Mouse (Mus musculus) A20 (cell line): Measurements from ENCODE around the gene Adgrl3.

Experiments used
- DNase-seq: peaks from one replicate; pipeline ENCODE4 v3.0.0-alpha.2; 2011; ENCODE audit warnings: low read depth, low spot score

Adgrl3 gene

DNA sequence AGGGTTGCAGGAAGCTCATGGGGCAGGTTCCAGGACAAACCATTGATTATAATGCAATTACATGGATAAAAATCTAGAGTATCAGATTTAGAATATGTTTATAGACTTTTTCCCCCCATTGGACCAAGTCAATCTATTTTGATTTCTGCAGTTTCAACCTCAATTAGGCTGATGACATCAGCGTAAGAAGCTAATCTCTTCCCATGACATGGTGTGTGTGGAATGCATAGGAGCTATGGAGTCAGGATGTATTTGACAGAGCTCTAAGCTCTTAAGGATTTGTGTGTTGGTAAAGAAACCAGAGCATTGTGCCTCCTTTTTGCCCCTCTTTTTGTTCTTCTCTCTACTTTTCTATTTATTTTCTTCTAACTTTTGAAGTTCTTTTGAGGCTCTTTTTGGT, 812.1 kb downstream of the Adgrl3 start:
- DNase-seq, result no peak

DNA sequence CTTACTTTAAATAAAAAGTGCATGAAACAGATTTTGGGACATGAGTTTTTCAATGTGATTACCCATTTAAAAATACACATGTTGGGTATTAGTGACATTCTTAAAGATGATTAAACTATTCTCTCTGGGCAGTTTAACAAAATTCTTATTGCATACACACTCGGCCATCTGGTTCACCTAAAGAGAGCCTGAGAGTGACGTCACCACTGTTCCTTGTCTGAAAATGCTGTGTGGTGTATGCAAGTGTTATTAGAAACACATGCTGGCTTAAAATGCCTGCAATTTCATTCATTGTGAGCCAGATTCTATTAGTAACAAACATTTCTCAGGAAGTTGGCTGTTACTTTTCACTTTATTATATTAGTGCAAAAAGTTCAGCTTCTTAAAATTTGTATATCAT, 812.7 kb downstream of the Adgrl3 start:
- DNase-seq, result no peak

DNA sequence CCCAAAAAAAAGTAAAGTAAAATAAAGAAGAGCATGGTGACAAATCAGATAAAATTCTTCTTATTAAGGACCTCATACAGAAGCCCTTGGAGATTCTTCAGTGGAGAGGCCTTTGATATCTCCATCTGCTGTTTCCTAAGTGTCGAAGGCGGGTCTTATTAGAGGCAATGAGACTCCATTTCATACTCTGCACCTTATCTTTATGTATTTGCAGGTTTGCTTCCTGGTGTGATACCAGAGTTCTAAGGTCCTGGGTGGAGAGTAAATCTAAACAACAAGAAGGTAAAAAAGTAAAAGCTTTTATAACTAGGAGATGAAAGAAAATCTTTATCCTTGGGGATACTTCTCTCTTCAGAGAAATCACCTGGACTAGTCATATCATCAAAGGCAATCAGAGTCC, 817.9 kb downstream of the Adgrl3 start:
- DNase-seq, result no peak

DNA sequence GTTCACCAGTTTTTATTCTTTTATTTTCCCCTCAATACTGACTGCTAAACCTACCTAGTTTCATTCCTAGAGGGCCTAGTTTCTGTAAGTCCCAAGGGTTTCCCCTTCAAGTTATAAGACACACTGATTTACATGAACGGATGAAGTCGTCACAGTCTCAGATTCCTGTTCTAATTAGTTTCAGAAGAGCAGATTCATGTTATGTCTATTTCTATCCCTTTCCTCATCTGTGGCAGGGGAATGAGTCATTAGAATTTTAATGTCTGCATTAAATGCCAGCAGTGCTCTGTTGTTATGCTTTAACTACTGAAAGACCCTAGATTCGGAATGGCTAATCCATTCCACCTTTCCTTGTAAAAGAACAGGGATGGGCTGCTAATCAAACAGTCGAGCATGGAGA, 823.9 kb downstream of the Adgrl3 start:
- peak; percentile 27 for DNase-seq

DNA sequence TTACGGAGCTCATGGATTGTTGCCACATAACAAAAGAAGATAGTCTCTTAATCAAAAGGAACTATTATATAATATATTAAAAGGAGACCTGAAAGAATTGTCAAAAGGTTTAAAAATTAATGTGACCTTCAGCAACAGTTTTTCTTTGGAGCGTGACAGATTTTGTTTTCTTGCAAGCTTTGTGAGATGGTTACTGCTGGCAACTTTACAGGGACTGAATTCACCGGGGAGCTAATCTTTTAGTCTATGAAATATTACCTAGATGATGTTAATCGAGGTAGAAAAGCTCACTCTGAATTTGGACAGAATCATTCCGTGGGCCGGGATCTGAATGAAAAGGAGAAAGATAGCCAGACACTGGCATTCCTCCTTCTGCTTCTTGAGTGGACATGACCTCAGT, 850.4 kb downstream of the Adgrl3 start:
- DNase-seq, result no peak
